Mouse (Mus musculus): ENCODE results near the gene Prtn3. TPM values are rescaled to one million over a fixed set of nuclear protein-coding genes. Genes with fewer than 3 reads are reported as not detected.

The Prtn3 gene
- polyA plus RNA-seq (2014; fragmentation: Nextera tagmentation; extraction: Ambion mirVana), result 13.0 and 13.3 TPM in 2 replicates

DNA sequence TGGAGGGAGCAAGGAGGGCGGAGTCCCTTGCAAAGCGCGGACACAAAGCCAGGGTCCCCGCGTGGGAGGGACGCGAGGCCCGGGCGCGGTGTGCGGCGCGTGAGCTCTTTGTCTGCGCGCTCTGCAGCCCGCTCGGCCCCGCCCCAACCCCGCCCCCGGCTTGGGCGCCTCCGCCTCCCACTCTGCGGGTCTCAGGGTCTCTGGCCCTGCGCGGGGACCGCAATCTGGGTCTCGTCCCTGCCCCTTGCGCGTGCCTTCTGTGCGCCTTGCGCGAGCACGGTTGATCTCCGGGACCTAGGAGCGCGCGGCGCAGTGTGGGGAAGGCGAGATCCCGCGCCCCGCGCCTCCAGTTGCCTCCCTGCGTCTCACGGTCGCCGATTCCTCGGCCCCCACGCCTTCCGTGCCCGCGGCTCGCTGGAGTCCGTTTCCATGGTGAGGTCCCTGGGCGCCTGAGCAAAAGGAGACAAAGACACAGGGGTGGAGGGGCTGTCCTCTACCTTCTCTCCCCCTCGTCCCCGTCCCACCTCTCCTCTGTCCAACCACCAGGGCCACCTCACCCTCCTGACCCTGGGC is at the start of gene Prtn3, which contains the start of gene Plppr3:
Prtn3 (plus strand) TSS at position 187 of the 573 bp plus-strand sequence.
Plppr3 (minus strand) TSS at position 345 of the 573 bp plus-strand sequence.
- DNase-seq (ENCODE audit: low spot score), result peak; percentile 91
- H3K27ac ChIP-seq (ENCODE audit: low read depth, low read length), result peak within 1 kb of the TSS; percentile 78
- H3K4me3 ChIP-seq (ENCODE audit: low read depth, low read length), result peak within 1 kb of the TSS; percentile 78
- no peaks in the 10 kb centered on the region for H3K27me3 ChIP-seq (ENCODE audit: control insufficient read depth, insufficient read depth, low read length)
- no peaks in the 10 kb centered on the region for H3K9me3 ChIP-seq (ENCODE audit: control insufficient read depth, low read length)
- peak within 1 kb of the TSS; percentile 79 for H3K4me2 ChIP-seq (ENCODE audit: low read depth, low read length, severe bottlenecking)
- under 1% methylated on average over 48 of the region's 57 CpGs for WGBS
- H3K36me3 ChIP-seq (ENCODE audit: control insufficient read depth, insufficient read depth, low read length), result peaks cover 4% of the 10 kb centered on the region
- peaks cover 10% of the 10 kb centered on the region; the same call in 1 of the 2 replicates for H3K4me1 ChIP-seq (replicated peaks; ENCODE audit: control insufficient read depth, insufficient read depth, low read length)
- peak within 1 kb of the TSS; percentile 97 for H3K9ac ChIP-seq (ENCODE audit: low read length)
- peak; percentile 89 for ATAC-seq (replicated peaks; ENCODE audit: low FRiP score)

DNA sequence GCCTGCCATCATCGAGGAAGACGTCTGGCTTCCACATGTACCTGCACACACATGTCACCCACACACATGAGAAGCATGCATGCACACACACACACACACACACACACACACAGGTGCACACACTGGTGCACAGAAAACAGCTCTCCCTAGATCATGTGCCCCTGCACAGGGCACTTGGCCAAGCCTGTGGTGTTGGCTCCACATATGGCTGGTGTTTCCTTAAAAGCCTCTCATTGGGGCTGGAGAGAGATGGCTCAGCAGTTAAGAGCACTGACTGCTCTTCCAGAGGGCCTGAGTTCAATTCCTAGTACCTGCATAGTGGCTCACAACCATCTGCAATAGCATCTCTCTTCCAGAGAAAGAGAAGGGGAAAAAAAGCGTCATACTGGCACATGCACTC is 42.7 kb upstream of the Prtn3 start:
- Histone ChIP-seq H3K36me3 (ENCODE audit: control insufficient read depth, insufficient read depth, low read length) (no peaks in the 10 kb centered on the region), H3K9me3 (ENCODE audit: control insufficient read depth, low read length) (no peaks in the 10 kb centered on the region), H3K27ac (ENCODE audit: low read depth, low read length) (no peak overlapping the region), H3K4me2 (ENCODE audit: low read depth, low read length, severe bottlenecking) (no peak overlapping the region), H3K4me3 (ENCODE audit: low read depth, low read length) (no peak overlapping the region), H3K4me1 (replicated peaks; ENCODE audit: control insufficient read depth, insufficient read depth, low read length) (no peaks in the 10 kb centered on the region), H3K27me3 (ENCODE audit: control insufficient read depth, insufficient read depth, low read length) (no peaks in the 10 kb centered on the region), H3K9ac (ENCODE audit: low read length) (no peak overlapping the region)
- no peak for ATAC-seq (replicated peaks; ENCODE audit: low FRiP score)
- WGBS, result 79% methylated on average over 3 of the region's 3 CpGs
- DNase-seq (ENCODE audit: low spot score), result no peak

DNA sequence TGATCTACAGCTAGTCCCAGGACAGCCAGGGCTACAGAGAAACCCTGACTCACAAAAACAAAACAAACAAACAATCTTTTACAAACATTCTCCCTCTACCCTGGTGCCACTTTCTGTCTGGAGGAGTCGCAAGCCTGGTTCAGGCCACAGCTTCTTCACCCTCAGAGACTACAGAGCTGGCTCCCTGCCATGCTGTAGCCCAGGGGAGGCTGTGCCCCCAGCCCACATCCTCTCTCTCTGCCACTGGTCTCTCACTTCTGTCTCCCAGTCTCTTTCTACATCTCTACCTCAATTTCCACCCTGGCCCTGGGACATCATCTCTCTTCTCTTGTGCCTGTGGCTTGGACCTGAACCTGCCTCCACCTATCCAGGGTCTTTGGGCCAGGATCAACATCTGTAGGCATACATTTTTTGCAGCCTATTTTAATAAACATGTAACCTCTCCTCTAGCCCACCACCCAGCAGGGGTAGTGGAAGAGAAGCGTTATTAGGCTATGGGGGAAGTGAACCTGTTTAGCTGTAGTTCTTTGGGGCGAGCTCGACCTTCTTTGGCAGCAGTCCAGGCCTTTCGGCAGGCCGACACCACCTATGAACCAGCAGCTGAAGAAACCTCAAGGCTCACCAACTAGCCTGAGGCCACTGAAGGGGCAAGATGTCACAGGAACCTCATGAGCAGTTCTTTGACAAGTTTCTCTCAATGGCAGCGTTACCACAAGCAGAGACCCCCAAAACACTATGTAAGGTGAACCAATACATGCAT is 42.1 kb upstream of the Prtn3 start:
- no peak overlapping the region for H3K4me3 ChIP-seq (ENCODE audit: low read depth, low read length)
- H3K9ac ChIP-seq (ENCODE audit: low read length), result no peak overlapping the region
- no peaks in the 10 kb centered on the region for H3K27me3 ChIP-seq (ENCODE audit: control insufficient read depth, insufficient read depth, low read length)
- WGBS, result 83% methylated on average over 7 of the region's 7 CpGs
- H3K4me2 ChIP-seq (ENCODE audit: low read depth, low read length, severe bottlenecking), result no peak overlapping the region
- no peaks in the 10 kb centered on the region for H3K9me3 ChIP-seq (ENCODE audit: control insufficient read depth, low read length)
- no peak for DNase-seq (ENCODE audit: low spot score)
- H3K4me1 ChIP-seq (replicated peaks; ENCODE audit: control insufficient read depth, insufficient read depth, low read length), result no peaks in the 10 kb centered on the region
- H3K36me3 ChIP-seq (ENCODE audit: control insufficient read depth, insufficient read depth, low read length), result no peaks in the 10 kb centered on the region
- ATAC-seq (replicated peaks; ENCODE audit: low FRiP score), result no peak
- no peak overlapping the region for H3K27ac ChIP-seq (ENCODE audit: low read depth, low read length)

DNA sequence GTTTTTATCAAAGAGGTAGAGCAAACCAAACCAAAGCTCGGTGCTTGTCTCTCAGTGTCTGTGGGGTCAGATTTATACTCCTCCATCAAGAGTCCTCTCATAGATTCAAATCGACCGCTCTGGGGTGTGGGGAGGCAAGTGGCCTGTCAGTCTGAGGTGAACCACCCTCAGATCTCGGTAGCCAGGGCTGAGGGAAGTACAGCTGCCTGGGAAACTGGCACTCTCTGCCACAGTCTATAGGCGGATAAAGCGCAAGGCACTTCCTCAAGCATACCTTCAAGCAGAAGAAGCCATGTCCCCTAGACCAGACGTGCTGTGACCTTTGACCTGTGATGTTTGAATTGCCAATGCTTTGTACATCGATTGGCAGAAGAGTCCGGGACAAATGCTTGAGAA is 41.5 kb upstream of the Prtn3 start:
- Histone ChIP-seq H3K9ac (ENCODE audit: low read length) (no peak overlapping the region), H3K9me3 (ENCODE audit: control insufficient read depth, low read length) (no peaks in the 10 kb centered on the region), H3K4me1 (replicated peaks; ENCODE audit: control insufficient read depth, insufficient read depth, low read length) (no peaks in the 10 kb centered on the region), H3K27me3 (ENCODE audit: control insufficient read depth, insufficient read depth, low read length) (no peaks in the 10 kb centered on the region), H3K4me3 (ENCODE audit: low read depth, low read length) (no peak overlapping the region), H3K4me2 (ENCODE audit: low read depth, low read length, severe bottlenecking) (no peak overlapping the region), H3K36me3 (ENCODE audit: control insufficient read depth, insufficient read depth, low read length) (no peaks in the 10 kb centered on the region), H3K27ac (ENCODE audit: low read depth, low read length) (no peak overlapping the region)
- ATAC-seq (replicated peaks; ENCODE audit: low FRiP score) (no peak), DNase-seq (ENCODE audit: low spot score) (no peak)
- 79% methylated on average over 9 of the region's 9 CpGs for WGBS

DNA sequence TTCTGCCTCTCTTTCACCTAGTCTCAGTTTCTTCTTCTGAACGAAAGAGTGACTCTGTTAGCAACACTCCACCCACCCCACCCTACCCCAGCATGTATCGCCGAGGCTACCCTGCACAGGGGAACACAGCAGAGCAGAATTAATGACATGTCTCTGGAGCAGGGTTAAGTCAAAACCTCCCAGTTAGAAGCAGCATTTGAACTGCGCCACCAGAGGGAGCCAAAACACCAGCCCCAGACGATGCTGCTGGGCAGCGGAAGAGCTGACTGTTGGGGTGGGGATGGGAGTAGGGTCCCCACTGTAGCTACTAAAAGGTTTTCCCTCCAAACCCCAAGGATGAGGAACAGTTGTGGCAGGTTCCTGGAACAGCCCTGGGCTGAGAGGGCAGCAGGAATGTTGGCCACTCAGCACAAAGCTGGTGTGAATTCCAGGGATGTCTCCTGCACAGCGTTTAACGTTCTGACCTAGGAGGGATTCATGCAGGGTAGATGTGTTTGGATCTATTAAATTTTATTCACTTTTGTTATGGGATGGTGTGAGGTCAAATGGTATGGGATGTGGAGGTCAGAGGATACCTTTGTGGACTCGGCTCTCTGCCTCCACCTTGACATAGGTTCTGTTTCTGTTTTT is 39.4 kb upstream of the Prtn3 start:
- no peak overlapping the region for H3K9ac ChIP-seq (ENCODE audit: low read length)
- H3K27me3 ChIP-seq (ENCODE audit: control insufficient read depth, insufficient read depth, low read length), result no peaks in the 10 kb centered on the region
- no peaks in the 10 kb centered on the region for H3K4me1 ChIP-seq (replicated peaks; ENCODE audit: control insufficient read depth, insufficient read depth, low read length)
- H3K4me2 ChIP-seq (ENCODE audit: low read depth, low read length, severe bottlenecking), result no peak overlapping the region
- H3K9me3 ChIP-seq (ENCODE audit: control insufficient read depth, low read length), result no peaks in the 10 kb centered on the region
- no peaks in the 10 kb centered on the region for H3K36me3 ChIP-seq (ENCODE audit: control insufficient read depth, insufficient read depth, low read length)
- no peak overlapping the region for H3K27ac ChIP-seq (ENCODE audit: low read depth, low read length)
- DNase-seq (ENCODE audit: low spot score), result peak; percentile 88
- 25% methylated on average over 9 of the region's 9 CpGs for WGBS
- ATAC-seq (replicated peaks; ENCODE audit: low FRiP score), result peak; percentile 51; the same call in 1 of the 2 replicates
- no peak overlapping the region for H3K4me3 ChIP-seq (ENCODE audit: low read depth, low read length)

GRCm38 (mm10) chr10:79836918-79837317 is 37.4 kb upstream of the Prtn3 start:
- Histone ChIP-seq H3K4me3 (ENCODE audit: low read depth, low read length) (no peak overlapping the region), H3K4me2 (ENCODE audit: low read depth, low read length, severe bottlenecking) (no peak overlapping the region), H3K9ac (ENCODE audit: low read length) (no peak overlapping the region), H3K36me3 (ENCODE audit: control insufficient read depth, insufficient read depth, low read length) (no peaks in the 10 kb centered on the region), H3K4me1 (replicated peaks; ENCODE audit: control insufficient read depth, insufficient read depth, low read length) (peaks cover 6% of the 10 kb centered on the region; the same call in 1 of the 2 replicates), H3K9me3 (ENCODE audit: control insufficient read depth, low read length) (no peaks in the 10 kb centered on the region), H3K27me3 (ENCODE audit: control insufficient read depth, insufficient read depth, low read length) (no peaks in the 10 kb centered on the region), H3K27ac (ENCODE audit: low read depth, low read length) (no peak overlapping the region)
- no peak for DNase-seq (ENCODE audit: low spot score)
- WGBS, result 92% methylated on average over 3 of the region's 3 CpGs
- no peak for ATAC-seq (replicated peaks; ENCODE audit: low FRiP score)

DNA sequence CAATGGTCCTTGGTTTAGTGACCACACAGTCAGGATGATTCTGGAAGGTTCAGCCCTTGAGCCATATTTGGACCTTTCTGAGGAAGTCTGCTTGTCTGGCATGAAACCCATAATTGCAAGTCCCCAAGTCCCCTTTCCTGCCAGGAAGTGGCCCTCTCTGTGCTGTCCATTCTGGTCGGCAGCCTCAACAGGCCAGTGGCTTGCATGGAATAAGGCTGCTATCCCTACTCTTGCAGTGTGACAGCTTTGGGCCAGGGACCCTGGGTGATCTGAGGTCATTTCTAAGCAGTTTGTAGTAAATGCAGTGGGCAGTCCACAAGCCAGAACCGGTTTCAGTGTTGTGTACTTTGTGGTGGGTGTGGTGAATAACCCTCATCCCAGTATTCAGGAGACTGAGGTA is 36.1 kb upstream of the Prtn3 start:
- Histone ChIP-seq H3K27ac (ENCODE audit: low read depth, low read length) (no peak overlapping the region), H3K4me3 (ENCODE audit: low read depth, low read length) (no peak overlapping the region), H3K36me3 (ENCODE audit: control insufficient read depth, insufficient read depth, low read length) (no peaks in the 10 kb centered on the region), H3K4me2 (ENCODE audit: low read depth, low read length, severe bottlenecking) (no peak overlapping the region), H3K27me3 (ENCODE audit: control insufficient read depth, insufficient read depth, low read length) (no peaks in the 10 kb centered on the region), H3K9me3 (ENCODE audit: control insufficient read depth, low read length) (no peaks in the 10 kb centered on the region), H3K4me1 (replicated peaks; ENCODE audit: control insufficient read depth, insufficient read depth, low read length) (peaks cover 6% of the 10 kb centered on the region; the same call in 1 of the 2 replicates), H3K9ac (ENCODE audit: low read length) (no peak overlapping the region)
- DNase-seq (ENCODE audit: low spot score), result no peak
- no peak for ATAC-seq (replicated peaks; ENCODE audit: low FRiP score)
- 72% methylated on average over 2 of the region's 2 CpGs for WGBS

DNA sequence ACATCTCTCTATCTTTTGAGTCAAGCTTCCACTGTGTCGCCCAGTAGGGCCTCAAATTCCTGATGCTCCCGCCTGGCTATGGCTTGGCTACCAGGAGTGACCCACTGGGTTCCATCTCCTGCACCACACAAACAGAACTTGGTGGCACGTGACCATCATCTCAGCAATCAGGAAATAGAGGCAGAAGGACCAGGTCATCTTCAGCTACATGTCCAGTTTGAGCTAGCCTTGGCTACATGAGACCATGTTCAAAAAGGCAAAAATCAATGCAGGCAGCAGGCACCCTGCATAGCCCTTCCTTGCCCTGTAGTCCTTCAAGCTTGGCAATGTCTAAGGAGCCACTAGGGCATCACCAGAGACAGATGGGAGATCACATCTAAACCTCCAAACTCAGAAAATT is 34.2 kb upstream of the Prtn3 start:
- DNase-seq (ENCODE audit: low spot score), result no peak
- peak overlapping the region; percentile 74 for H3K27ac ChIP-seq (ENCODE audit: low read depth, low read length)
- H3K4me1 ChIP-seq (replicated peaks; ENCODE audit: control insufficient read depth, insufficient read depth, low read length), result peaks cover 6% of the 10 kb centered on the region; the same call in 1 of the 2 replicates
- H3K9ac ChIP-seq (ENCODE audit: low read length), result no peak overlapping the region
- no peaks in the 10 kb centered on the region for H3K27me3 ChIP-seq (ENCODE audit: control insufficient read depth, insufficient read depth, low read length)
- no peaks in the 10 kb centered on the region for H3K9me3 ChIP-seq (ENCODE audit: control insufficient read depth, low read length)
- no peak overlapping the region for H3K4me3 ChIP-seq (ENCODE audit: low read depth, low read length)
- no peaks in the 10 kb centered on the region for H3K36me3 ChIP-seq (ENCODE audit: control insufficient read depth, insufficient read depth, low read length)
- ATAC-seq (replicated peaks; ENCODE audit: low FRiP score), result no peak
- H3K4me2 ChIP-seq (ENCODE audit: low read depth, low read length, severe bottlenecking), result no peak overlapping the region
- 94% methylated on average over 3 of the region's 3 CpGs for WGBS

All from forebrain, embryonic 11.5 days (tissue).